Mouse (Mus musculus): ENCODE measurements around the gene Rps6ka4. TPM values are rescaled to one million over a fixed set of nuclear protein-coding genes. Genes with fewer than 3 reads are reported as not detected.

The Rps6ka4 gene
- polyA plus RNA-seq, 1 experiment from 2014 or later: 6.2 TPM

- Histone ChIP-seq H3K9ac (no peak within 1 kb of the TSS), H3K4me2 (no peak within 1 kb of the TSS), H3K27ac (no peak within 1 kb of the TSS), H3K36me3 (replicated peaks) (no peaks in the 10 kb centered on the region), H3K4me3 (replicated peaks) (no peak within 1 kb of the TSS), H3K27me3 (peaks cover 30% of the 10 kb centered on the region; the same call in 1 of the 2 replicates), H3K4me1 (peaks cover 21% of the 10 kb centered on the region), H3K9me3 (no peaks in the 10 kb centered on the region)
- ATAC-seq (ENCODE audit: low FRiP score): no peak
- 75% methylated on average over 7 of the region's 7 CpGs for WGBS
Observed at GRCm38 (mm10) chr19:6858031-6858430, 17.6 kb upstream of the Rps6ka4 start, which contains the start of gene Ccdc88b. Ccdc88b (minus strand) TSS chr19:6858211.

GRCm38 (mm10) chr19:6857391-6858005 lies 17.1 kb upstream of the Rps6ka4 start:
- Histone ChIP-seq H3K9ac (no peak overlapping the region), H3K36me3 (replicated peaks) (no peaks in the 10 kb centered on the region), H3K9me3 (no peaks in the 10 kb centered on the region), H3K4me1 (peaks cover 21% of the 10 kb centered on the region), H3K4me2 (no peak overlapping the region), H3K27me3 (peaks cover 30% of the 10 kb centered on the region; the same call in 1 of the 2 replicates), H3K27ac (no peak overlapping the region), H3K4me3 (replicated peaks) (no peak overlapping the region)
- ATAC-seq (ENCODE audit: low FRiP score): no peak
- 80% methylated on average over 9 of the region's 9 CpGs for WGBS

GRCm38 (mm10) chr19:6857003-6857360 lies 16.5 kb upstream of the Rps6ka4 start:
- no peak for ATAC-seq (ENCODE audit: low FRiP score)
- H3K27ac ChIP-seq: no peak overlapping the region
- H3K36me3 ChIP-seq (replicated peaks): no peaks in the 10 kb centered on the region
- H3K4me1 ChIP-seq: peaks cover 21% of the 10 kb centered on the region
- no peak overlapping the region for H3K4me2 ChIP-seq
- H3K9ac ChIP-seq: no peak overlapping the region; the same call in 1 of the 2 replicates
- H3K4me3 ChIP-seq (replicated peaks): no peak overlapping the region
- 49% methylated on average over 3 of the region's 3 CpGs for WGBS
- peaks cover 30% of the 10 kb centered on the region; the same call in 1 of the 2 replicates for H3K27me3 ChIP-seq
- no peaks in the 10 kb centered on the region for H3K9me3 ChIP-seq

- H3K4me1 ChIP-seq: peaks cover 21% of the 10 kb centered on the region
- WGBS: 45% methylated on average over 12 of the region's 12 CpGs
- peaks cover 30% of the 10 kb centered on the region; the same call in 1 of the 2 replicates for H3K27me3 ChIP-seq
- no peak overlapping the region for H3K4me2 ChIP-seq
- H3K4me3 ChIP-seq (replicated peaks): no peak overlapping the region
- no peaks in the 10 kb centered on the region for H3K36me3 ChIP-seq (replicated peaks)
- 0 out of 2 replicates have a peak, but pooled peaks have one; percentile 23 for ATAC-seq (ENCODE audit: low FRiP score)
- H3K27ac ChIP-seq: no peak overlapping the region
- H3K9me3 ChIP-seq: no peaks in the 10 kb centered on the region
- no peak overlapping the region; the same call in 1 of the 2 replicates for H3K9ac ChIP-seq
Observed at GRCm38 (mm10) chr19:6856281-6857002, 16.0 kb upstream of the Rps6ka4 start.

- peaks cover 21% of the 10 kb centered on the region for H3K4me1 ChIP-seq
- ATAC-seq (ENCODE audit: low FRiP score): peak; percentile 63
- WGBS: 9% methylated on average over 38 of the region's 38 CpGs
- H3K9me3 ChIP-seq: no peaks in the 10 kb centered on the region
- no peaks in the 10 kb centered on the region for H3K36me3 ChIP-seq (replicated peaks)
- peak overlapping the region; percentile 41 for H3K4me2 ChIP-seq
- H3K4me3 ChIP-seq (replicated peaks): peak overlapping the region; percentile 23
- H3K9ac ChIP-seq: no peak overlapping the region
- H3K27me3 ChIP-seq: peaks cover 35% of the 10 kb centered on the region
- 0 out of 2 replicates have a peak overlapping the region, but pooled peaks have one; percentile 19 for H3K27ac ChIP-seq
Observed at GRCm38 (mm10) chr19:6855225-6856031, 15.0 kb upstream of the Rps6ka4 start.

GRCm38 (mm10) chr19:6854658-6855057 lies 14.2 kb upstream of the Rps6ka4 start:
- no peak overlapping the region for H3K9ac ChIP-seq
- H3K4me1 ChIP-seq: peaks cover 21% of the 10 kb centered on the region
- no peaks in the 10 kb centered on the region for H3K36me3 ChIP-seq (replicated peaks)
- H3K4me3 ChIP-seq (replicated peaks): no peak overlapping the region
- peak overlapping the region; percentile 41; the same call in 1 of the 2 replicates for H3K4me2 ChIP-seq
- peaks cover 39% of the 10 kb centered on the region for H3K27me3 ChIP-seq
- H3K9me3 ChIP-seq: no peaks in the 10 kb centered on the region
- no peak for ATAC-seq (ENCODE audit: low FRiP score)
- WGBS: 90% methylated on average over 12 of the region's 12 CpGs
- H3K27ac ChIP-seq: no peak overlapping the region

GRCm38 (mm10) chr19:6853903-6854302 lies 13.5 kb upstream of the Rps6ka4 start:
- ATAC-seq (ENCODE audit: low FRiP score): no peak
- H3K4me2 ChIP-seq: no peak overlapping the region
- H3K4me1 ChIP-seq: peaks cover 21% of the 10 kb centered on the region
- no peak overlapping the region for H3K27ac ChIP-seq
- H3K9ac ChIP-seq: no peak overlapping the region
- H3K27me3 ChIP-seq: peaks cover 46% of the 10 kb centered on the region
- 80% methylated on average over 8 of the region's 8 CpGs for WGBS
- H3K9me3 ChIP-seq: no peaks in the 10 kb centered on the region
- H3K36me3 ChIP-seq (replicated peaks): no peaks in the 10 kb centered on the region
- H3K4me3 ChIP-seq (replicated peaks): no peak overlapping the region

GRCm38 (mm10) chr19:6852393-6853305 lies 12.2 kb upstream of the Rps6ka4 start:
- ATAC-seq (ENCODE audit: low FRiP score): no peak
- WGBS: 78% methylated on average over 21 of the region's 21 CpGs
- peaks cover 57% of the 10 kb centered on the region for H3K27me3 ChIP-seq

GRCm38 (mm10) chr19:6851497-6851896 lies 11.1 kb upstream of the Rps6ka4 start:
- Histone ChIP-seq H3K9me3 (no peaks in the 10 kb centered on the region), H3K9ac (no peak overlapping the region), H3K27ac (no peak overlapping the region), H3K36me3 (replicated peaks) (no peaks in the 10 kb centered on the region), H3K4me2 (no peak overlapping the region), H3K27me3 (peaks cover 64% of the 10 kb centered on the region), H3K4me3 (replicated peaks) (no peak overlapping the region), H3K4me1 (peaks cover 24% of the 10 kb centered on the region)
- WGBS: 87% methylated on average over 3 of the region's 3 CpGs
- no peak for ATAC-seq (ENCODE audit: low FRiP score)

More at GRCm38 (mm10) chr19:6852393-6853305, 12.2 kb upstream of the Rps6ka4 start:
- H3K4me1 ChIP-seq: peaks cover 29% of the 10 kb centered on the region
- no peak overlapping the region for H3K4me3 ChIP-seq (replicated peaks)
- no peaks in the 10 kb centered on the region for H3K9me3 ChIP-seq
- no peak overlapping the region for H3K9ac ChIP-seq
- no peaks in the 10 kb centered on the region for H3K36me3 ChIP-seq (replicated peaks)
- no peak overlapping the region for H3K4me2 ChIP-seq
- no peak overlapping the region for H3K27ac ChIP-seq

GRCm38 (mm10) chr19:6849506-6850068 lies 9.2 kb upstream of the Rps6ka4 start:
- H3K4me2 ChIP-seq: no peak overlapping the region
- H3K4me3 ChIP-seq (replicated peaks): no peak overlapping the region
- no peaks in the 10 kb centered on the region for H3K9me3 ChIP-seq
- WGBS: 66% methylated on average over 23 of the region's 23 CpGs
- no peak for ATAC-seq (ENCODE audit: low FRiP score)
- H3K27ac ChIP-seq: no peak overlapping the region
- H3K27me3 ChIP-seq: peaks cover 62% of the 10 kb centered on the region
- no peak overlapping the region for H3K9ac ChIP-seq
- no peaks in the 10 kb centered on the region for H3K36me3 ChIP-seq (replicated peaks)
- peaks cover 8% of the 10 kb centered on the region for H3K4me1 ChIP-seq

- H3K36me3 ChIP-seq (replicated peaks): no peaks in the 10 kb centered on the region
- WGBS: 2% methylated on average over 31 of the region's 31 CpGs
- H3K4me2 ChIP-seq: peak overlapping the region; percentile 46
- no peak overlapping the region for H3K9ac ChIP-seq
- peaks cover 68% of the 10 kb centered on the region for H3K27me3 ChIP-seq
- no peak overlapping the region for H3K27ac ChIP-seq
- peaks cover 8% of the 10 kb centered on the region for H3K4me1 ChIP-seq
- ATAC-seq (ENCODE audit: low FRiP score): no peak
- no peaks in the 10 kb centered on the region for H3K9me3 ChIP-seq
- H3K4me3 ChIP-seq (replicated peaks): peak overlapping the region; percentile 27
Observed at GRCm38 (mm10) chr19:6847841-6848517, 7.5 kb upstream of the Rps6ka4 start.

Data from forebrain, embryonic 12.5 days (tissue).